Mouse (Mus musculus) brain, embryonic 14.5 days (tissue): ENCODE results near the gene Lrrc8c.

Experiments
- CTCF ChIP-seq: fragments of 200-500 bp; IDR thresholded peaks from 2 replicates; pipeline ENCODE4 v1.5.1; 2012; ENCODE audit warnings: inconsistent platforms, mild to moderate bottlenecking, moderate library complexity, borderline replicate concordance; ENCODE audit not compliant: insufficient read depth, insufficient read length; ENCODE audit errors: extremely low read depth
- POLR2A ChIP-seq: fragments of 200-500 bp; IDR thresholded peaks from 2 replicates; pipeline ENCODE4 v1.6.1; 2012; ENCODE audit warnings: mild to moderate bottlenecking, inconsistent platforms, borderline replicate concordance; ENCODE audit not compliant: poor library complexity, insufficient read depth, insufficient read length, severe bottlenecking; ENCODE audit errors: extremely low read depth

DNA sequence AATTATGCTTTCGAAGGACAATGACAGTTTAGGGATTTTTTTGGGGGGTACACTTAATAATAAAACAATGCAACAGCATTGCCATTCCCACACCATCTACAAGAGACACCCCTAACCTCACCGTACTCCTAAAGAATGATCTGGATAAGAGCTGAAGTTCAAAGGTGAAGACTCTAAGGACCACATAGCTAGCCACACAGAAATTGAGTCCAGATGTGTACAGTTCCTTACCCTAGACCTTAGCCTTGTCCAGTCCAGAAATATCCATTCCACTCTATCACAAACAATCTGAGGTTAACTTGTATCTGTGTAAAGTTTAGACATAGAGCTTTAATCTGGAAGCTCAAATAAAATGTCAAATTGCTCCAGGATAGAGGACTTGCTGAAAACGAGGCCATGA lies 2.9 kb upstream of the Lrrc8c start:
- TF ChIP-seq POLR2A, result no peak
- TF ChIP-seq CTCF, result no peak
